Mouse (Mus musculus) kidney, adult 2 months (tissue): ENCODE results near the gene Saa3.

Source experiments
- CTCF ChIP-seq: fragments of 200-500 bp; conservative IDR thresholded peaks from 2 replicates; pipeline ENCODE4 v1.5.1; 2011; ENCODE audit warnings: low read depth, mild to moderate bottlenecking, control low read depth, low read length, moderate library complexity, mixed read lengths; ENCODE audit not compliant: insufficient read depth, insufficient read length
- POLR2A ChIP-seq: fragments of 200-500 bp; IDR thresholded peaks from one replicate; pipeline ENCODE4 v1.6.1; 2011; ENCODE audit warnings: low read depth, low read length, control low read depth

- TF ChIP-seq CTCF = no peak
- no peak for TF ChIP-seq POLR2A
Measured at GRCm38 (mm10) chr7:46715600-46715999, at the start of gene Saa3.
